Mouse (Mus musculus): ENCODE results near the gene Olfr295. TPM values are rescaled to one million over a fixed set of nuclear protein-coding genes. Genes with fewer than 3 reads are reported as not detected.

The Olfr295 gene
- not detected in 2 replicates for polyA plus RNA-seq (2015; fragmentation: Nextera tagmentation; extraction: Ambion mirVana)

DNA sequence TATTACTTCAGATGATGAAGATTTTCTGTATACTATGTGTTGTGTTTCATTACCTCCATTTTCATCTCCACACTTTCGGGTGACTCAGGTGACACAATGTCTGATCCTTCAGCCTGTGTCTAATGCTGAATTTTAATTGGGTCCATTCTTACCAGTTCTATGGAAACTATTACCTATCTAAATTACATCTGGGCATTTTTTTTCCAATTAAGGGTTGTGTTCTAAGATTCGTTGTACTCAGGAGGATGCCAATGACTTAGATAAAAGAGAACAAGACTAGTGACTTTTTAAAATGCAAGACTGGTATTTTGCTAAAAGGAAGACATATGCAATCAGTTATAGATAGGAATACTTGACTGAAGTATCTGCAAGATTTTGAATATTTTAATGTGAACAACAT is at the start of gene Olfr295:
Olfr295 (plus strand) TSS at position 301 of the 400 bp plus-strand sequence.
- Histone ChIP-seq H3K4me3 (no peak within 1 kb of the TSS), H3K4me1 (no peaks in the 10 kb centered on the region), H3K27ac (no peak within 1 kb of the TSS), H3K9me3 (no peaks in the 10 kb centered on the region), H3K36me3 (no peaks in the 10 kb centered on the region), H3K9ac (no peak within 1 kb of the TSS), H3K27me3 (no peaks in the 10 kb centered on the region), H3K4me2 (no peak within 1 kb of the TSS)
- no peak for ATAC-seq (ENCODE audit: insufficient number of reproducible peaks, low FRiP score, low TSS enrichment, low read depth)
- WGBS, result 79% methylated on average over 2 of the region's 2 CpGs

- Histone ChIP-seq H3K27ac (no peak within 1 kb of the TSS), H3K4me3 (no peak within 1 kb of the TSS), H3K4me2 (no peak within 1 kb of the TSS), H3K9ac (no peak within 1 kb of the TSS), H3K27me3 (no peaks in the 10 kb centered on the region), H3K9me3 (no peaks in the 10 kb centered on the region), H3K4me1 (no peaks in the 10 kb centered on the region), H3K36me3 (no peaks in the 10 kb centered on the region)
- 50% methylated on average over 2 of the region's 2 CpGs for WGBS
- no peak for ATAC-seq (ENCODE audit: insufficient number of reproducible peaks, low FRiP score, low TSS enrichment, low read depth)
Measured at GRCm38 (mm10) chr7:86616543-86616942, 32.9 kb downstream of the Olfr295 start, which contains the start of gene Olfr294. Gene Olfr294, minus strand, starts transcription at chr7:86616643.

Other genes starting within 250 kb of the Olfr295 start
- not detected in 2 replicates for gene Olfr307, start 246.3 kb upstream of the Olfr295 start, polyA plus RNA-seq (2015; fragmentation: Nextera tagmentation; extraction: Ambion mirVana)
- gene Olfr305, start 216.9 kb upstream of the Olfr295 start, polyA plus RNA-seq (2015; fragmentation: Nextera tagmentation; extraction: Ambion mirVana), result not detected in 2 replicates
- gene Olfr304, start 197.2 kb upstream of the Olfr295 start, polyA plus RNA-seq (2015; fragmentation: Nextera tagmentation; extraction: Ambion mirVana), result not detected in 2 replicates
- gene Olfr303, start 186.1 kb upstream of the Olfr295 start, polyA plus RNA-seq (2015; fragmentation: Nextera tagmentation; extraction: Ambion mirVana), result not detected in 2 replicates
- gene Olfr301, start 180.0 kb upstream of the Olfr295 start, polyA plus RNA-seq (2015; fragmentation: Nextera tagmentation; extraction: Ambion mirVana), result not detected in 2 replicates
- not detected in 2 replicates for gene Olfr299, start 123.9 kb upstream of the Olfr295 start, polyA plus RNA-seq (2015; fragmentation: Nextera tagmentation; extraction: Ambion mirVana)
- gene Olfr298, start 91.4 kb upstream of the Olfr295 start, polyA plus RNA-seq (2015; fragmentation: Nextera tagmentation; extraction: Ambion mirVana), result not detected in 2 replicates
- not detected in 2 replicates for gene Olfr297, start 63.9 kb upstream of the Olfr295 start, polyA plus RNA-seq (2015; fragmentation: Nextera tagmentation; extraction: Ambion mirVana)
- not detected in 2 replicates for gene Olfr294, start 32.8 kb downstream of the Olfr295 start, polyA plus RNA-seq (2015; fragmentation: Nextera tagmentation; extraction: Ambion mirVana)
- gene Olfr293, start 65.2 kb downstream of the Olfr295 start, polyA plus RNA-seq (2015; fragmentation: Nextera tagmentation; extraction: Ambion mirVana), result not detected in 2 replicates
- gene Olfr292, start 104.5 kb downstream of the Olfr295 start, polyA plus RNA-seq (2015; fragmentation: Nextera tagmentation; extraction: Ambion mirVana), result not detected in 2 replicates
- gene Folh1, start 192.1 kb downstream of the Olfr295 start, polyA plus RNA-seq (2015; fragmentation: Nextera tagmentation; extraction: Ambion mirVana), result 0.38 and 0.52 TPM in 2 replicates
- gene Vmn2r77, start 211.2 kb downstream of the Olfr295 start, polyA plus RNA-seq (2015; fragmentation: Nextera tagmentation; extraction: Ambion mirVana), result not detected in 2 replicates